Mouse (Mus musculus): ENCODE measurements around the gene Fhl1.

The Fhl1 gene

GRCm38 (mm10) chrX:56731306-56732201, at the start of gene Fhl1:
Fhl1 (plus strand) TSS chrX:56731787.
- in situ Hi-C loops (cut with MboI, MseI), result loop anchor here in 1 of 2 experiments (10.0 kb wide), 1 partner anchor 543 kb away; no protein-coding TSS in a partner anchor

GRCm38 (mm10) chrX:56682156-56682720, 49.3 kb upstream of the Fhl1 start:
- in situ Hi-C loops (cut with MboI, MseI), result no loop called here

GRCm38 (mm10) chrX:56683521-56683920, 48.1 kb upstream of the Fhl1 start:
- in situ Hi-C loops (cut with MboI, MseI), result no loop called here

GRCm38 (mm10) chrX:56692554-56692953, 39.0 kb upstream of the Fhl1 start:
- in situ Hi-C loops (cut with MboI, MseI), result no loop called here

DNA sequence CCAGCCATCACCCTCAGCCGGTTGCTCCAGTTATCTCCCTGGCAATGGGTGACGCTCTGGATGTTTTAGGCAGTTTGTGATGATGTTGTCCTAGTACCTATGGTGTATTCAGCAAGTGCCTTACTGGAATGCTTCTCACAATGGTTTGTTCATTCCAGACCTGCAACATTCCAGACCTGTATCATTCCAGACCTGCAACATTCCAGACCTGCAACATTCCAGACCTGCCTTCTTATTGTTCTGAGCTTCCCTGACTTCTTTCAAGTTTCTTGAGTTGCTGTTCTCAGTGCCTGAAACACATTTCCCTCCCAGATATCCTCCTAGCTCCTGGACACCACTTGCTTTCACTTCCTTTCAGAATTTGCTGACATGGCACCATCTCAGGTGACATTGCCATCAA, 37.0 kb upstream of the Fhl1 start:
- in situ Hi-C loops (cut with MboI, MseI), result no loop called here

GRCm38 (mm10) chrX:56697199-56697780, 34.3 kb upstream of the Fhl1 start:
- in situ Hi-C loops (cut with MboI, MseI), result no loop called here

GRCm38 (mm10) chrX:56697886-56698285, 33.7 kb upstream of the Fhl1 start:
- in situ Hi-C loops (cut with MboI, MseI), result no loop called here

DNA sequence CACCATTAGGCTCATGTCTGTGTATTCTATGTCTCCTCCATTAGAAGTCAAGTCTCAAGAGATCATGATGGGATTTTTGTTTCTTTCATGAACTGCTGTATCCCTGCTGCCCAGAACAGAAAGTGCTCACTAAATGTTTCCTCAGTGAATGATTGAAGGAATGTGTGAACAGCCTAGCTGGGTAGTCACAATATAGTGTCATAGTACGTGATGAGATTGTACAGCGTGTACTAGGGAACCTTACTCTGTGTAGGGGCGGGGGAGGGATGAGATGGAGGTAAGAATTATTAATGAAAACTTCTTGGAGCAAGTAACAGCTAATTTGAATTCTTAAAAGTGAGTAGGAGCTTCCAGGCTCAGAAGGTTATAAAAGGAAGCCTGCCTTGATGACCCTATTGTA, 30.3 kb upstream of the Fhl1 start:
- in situ Hi-C loops (cut with MboI, MseI), result no loop called here

DNA sequence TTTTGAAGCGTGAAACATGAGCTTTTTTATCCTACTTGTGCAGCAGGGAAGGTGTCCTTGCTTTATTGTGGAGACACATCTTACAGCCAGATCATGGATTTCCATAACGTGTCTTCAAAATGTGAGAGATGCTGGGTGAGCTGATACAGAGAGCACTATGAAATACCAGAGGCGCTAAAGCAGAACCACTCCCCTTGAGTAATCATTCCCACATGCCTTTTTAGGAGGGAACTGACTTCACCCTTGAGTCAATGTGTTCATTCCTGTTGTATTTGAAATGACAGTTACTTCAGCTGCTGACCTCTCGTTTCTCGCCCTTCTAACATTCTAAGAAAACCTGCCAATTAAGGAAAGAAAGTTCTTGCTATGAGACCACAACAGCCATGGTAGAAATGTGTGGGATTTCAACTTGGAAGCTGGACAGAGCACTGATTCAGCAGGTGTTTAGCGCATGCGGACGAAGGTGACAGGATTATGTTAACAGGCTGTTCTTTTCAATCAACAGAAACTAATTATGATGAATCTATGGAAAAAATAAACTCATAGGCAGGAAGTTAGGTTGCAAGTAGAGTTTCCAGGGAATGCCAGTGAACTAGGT, 27.5 kb upstream of the Fhl1 start:
- in situ Hi-C loops (cut with MboI, MseI), result no loop called here

GRCm38 (mm10) chrX:56708592-56709370, 22.8 kb upstream of the Fhl1 start:
- in situ Hi-C loops (cut with MboI, MseI), result no loop called here

- in situ Hi-C loops (cut with MboI, MseI), result no loop called here
Measured at GRCm38 (mm10) chrX:56710522-56710921, 21.1 kb upstream of the Fhl1 start.

- in situ Hi-C loops (cut with MboI, MseI), result no loop called here
Measured at GRCm38 (mm10) chrX:56712666-56713065, 18.9 kb upstream of the Fhl1 start.

- in situ Hi-C loops (cut with MboI, MseI), result no loop called here
Measured at GRCm38 (mm10) chrX:56722559-56722958, 9.0 kb upstream of the Fhl1 start.

- in situ Hi-C loops (cut with MboI, MseI), result no loop called here
Measured at GRCm38 (mm10) chrX:56728507-56728906, 3.1 kb upstream of the Fhl1 start.

DNA sequence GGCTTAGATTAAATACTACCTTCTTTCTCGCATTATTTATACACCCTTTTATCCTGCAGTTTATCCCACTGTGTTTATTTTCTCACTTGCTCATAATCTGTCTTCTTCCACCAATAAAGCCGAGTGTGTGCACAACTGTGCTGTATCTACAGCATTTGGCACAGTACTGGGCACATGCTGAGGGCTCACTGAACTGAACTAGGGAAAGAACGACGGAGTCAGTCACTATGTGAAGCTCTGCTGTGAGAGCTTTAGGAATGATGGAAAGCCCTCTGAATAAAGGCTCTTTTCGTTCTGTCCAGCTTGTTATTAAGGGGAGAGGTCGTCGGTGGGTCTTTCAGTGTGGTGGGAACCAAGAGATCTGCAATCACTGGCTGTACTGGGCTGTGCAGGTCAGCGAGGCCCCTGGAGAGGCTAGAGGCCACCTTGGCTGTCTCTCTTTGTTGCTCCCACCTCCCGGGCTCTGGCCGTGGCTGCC, 720 bp upstream of the Fhl1 start:
- in situ Hi-C loops (cut with MboI, MseI), result loop anchor here in 1 of 2 experiments (10.0 kb wide), 1 partner anchor 544 kb away; no protein-coding TSS in a partner anchor

- in situ Hi-C loops (cut with MboI, MseI), result loop anchor here in 1 of 2 experiments (10.0 kb wide), 1 partner anchor 542 kb away; no protein-coding TSS in a partner anchor
Measured at GRCm38 (mm10) chrX:56732401-56732800, 814 bp downstream of the Fhl1 start.

GRCm38 (mm10) chrX:56734436-56734835, 2.8 kb downstream of the Fhl1 start:
- in situ Hi-C loops (cut with MboI, MseI), result loop anchor here in 1 of 2 experiments (10.0 kb wide), 1 partner anchor 540 kb away; no protein-coding TSS in a partner anchor

- in situ Hi-C loops (cut with MboI, MseI), result loop anchor here in 1 of 2 experiments (10.0 kb wide), 1 partner anchor 539 kb away; no protein-coding TSS in a partner anchor
Measured at GRCm38 (mm10) chrX:56736226-56736625, 4.6 kb downstream of the Fhl1 start.

GRCm38 (mm10) chrX:56737848-56738554, 6.4 kb downstream of the Fhl1 start:
- in situ Hi-C loops (cut with MboI, MseI), result loop anchor here in 1 of 2 experiments (10.0 kb wide), 1 partner anchor 537 kb away; no protein-coding TSS in a partner anchor

GRCm38 (mm10) chrX:56741428-56741827, 9.8 kb downstream of the Fhl1 start:
- in situ Hi-C loops (cut with MboI, MseI), result no loop called here
